Mouse (Mus musculus) heart, postnatal 4 days (tissue): ENCODE measurements around the gene Pla2g4f. TPM values are rescaled to one million over a fixed set of nuclear protein-coding genes. Genes with fewer than 3 reads are reported as not detected.

Experiments used
- DNase-seq: peaks from one replicate; pipeline ENCODE4 v3.0.0; 2021
- total RNA-seq, 2 experiments: library from RNA; stranded (reverse); gene quantifications; 2 replicates each; pipeline ENCODE4 v1.2.3; 2021

The Pla2g4f gene
- total RNA-seq, 2 experiments from 2014 or later: not detected

DNA sequence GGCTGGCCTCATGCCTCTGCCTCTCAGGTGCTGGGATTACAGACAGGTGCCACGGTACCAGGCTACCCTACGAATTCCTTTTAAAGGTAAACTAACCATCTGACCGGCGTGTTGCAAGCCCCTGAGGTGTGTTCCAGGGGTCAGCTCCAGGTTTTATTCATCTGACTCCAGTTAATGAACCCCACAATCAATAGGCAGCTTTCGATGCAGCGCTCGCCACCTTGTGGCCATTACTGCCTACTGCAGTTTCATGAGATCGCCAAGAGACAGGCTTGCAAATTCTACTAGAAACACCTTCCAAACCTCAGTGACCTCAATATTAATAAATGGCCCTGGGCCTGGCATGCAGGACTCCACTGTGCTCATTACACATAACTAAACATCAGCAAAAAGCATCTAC, 34.0 kb downstream of the Pla2g4f start:
- DNase-seq: peak; percentile 68

DNA sequence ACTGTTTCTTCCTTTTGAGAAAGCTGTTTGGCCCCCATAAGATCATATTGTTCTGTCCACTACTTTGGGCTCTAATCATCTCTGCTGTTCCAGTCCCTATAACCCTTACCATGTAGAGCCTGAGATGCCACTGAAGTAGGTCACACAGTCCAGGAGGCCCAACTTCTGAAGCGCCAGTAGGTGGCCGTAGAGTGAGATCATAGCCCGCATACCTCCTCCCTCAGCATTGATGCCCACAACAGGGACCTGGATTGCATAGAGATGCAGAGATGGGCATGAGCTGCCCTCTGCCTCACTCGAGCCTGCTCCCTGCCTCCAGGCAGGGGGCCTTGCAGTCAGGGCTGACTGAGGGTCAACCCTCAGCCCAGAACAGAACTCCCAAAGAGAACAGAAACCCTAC, 37.0 kb downstream of the Pla2g4f start:
- DNase-seq: no peak

DNA sequence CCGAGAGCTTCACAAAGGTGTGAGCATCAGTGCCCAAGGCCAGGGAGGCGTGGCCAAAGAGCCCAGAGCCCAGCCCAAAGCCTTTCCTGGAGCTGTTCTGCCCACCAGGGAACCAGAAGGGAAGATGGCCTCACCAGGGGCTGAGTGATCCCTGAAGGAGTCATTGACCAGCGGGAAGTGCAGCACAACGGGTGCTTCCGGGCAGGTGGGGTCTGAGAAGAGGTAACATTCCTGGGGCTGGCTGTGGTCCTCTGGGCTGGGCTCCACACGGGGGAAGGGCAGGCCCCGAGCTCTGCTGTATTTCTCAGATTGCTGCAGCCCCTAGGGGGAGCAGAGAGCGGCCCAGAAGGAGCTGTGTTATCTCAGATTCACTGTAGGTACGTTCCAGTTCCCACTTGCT, 45.3 kb downstream of the Pla2g4f start:
- DNase-seq: peak; percentile 20

DNA sequence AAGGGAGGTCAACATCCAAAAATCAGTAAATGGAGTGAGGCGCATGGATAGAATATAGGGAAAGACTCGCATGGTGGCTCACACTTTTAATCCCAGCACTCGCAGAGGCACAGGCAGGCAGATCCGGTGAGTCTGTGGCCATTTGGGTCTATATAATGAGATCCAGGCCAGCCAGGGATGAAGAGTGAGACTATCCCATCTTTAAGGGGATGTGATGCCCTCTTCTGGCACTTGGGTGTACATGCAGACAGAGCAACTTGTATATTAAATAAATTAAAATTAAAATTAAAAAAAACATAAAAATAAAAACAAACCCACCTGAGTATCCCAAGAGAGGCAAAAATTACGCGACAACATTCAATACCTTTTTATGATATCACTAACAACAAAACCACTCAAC, 48.4 kb downstream of the Pla2g4f start:
- DNase-seq: no peak

DNA sequence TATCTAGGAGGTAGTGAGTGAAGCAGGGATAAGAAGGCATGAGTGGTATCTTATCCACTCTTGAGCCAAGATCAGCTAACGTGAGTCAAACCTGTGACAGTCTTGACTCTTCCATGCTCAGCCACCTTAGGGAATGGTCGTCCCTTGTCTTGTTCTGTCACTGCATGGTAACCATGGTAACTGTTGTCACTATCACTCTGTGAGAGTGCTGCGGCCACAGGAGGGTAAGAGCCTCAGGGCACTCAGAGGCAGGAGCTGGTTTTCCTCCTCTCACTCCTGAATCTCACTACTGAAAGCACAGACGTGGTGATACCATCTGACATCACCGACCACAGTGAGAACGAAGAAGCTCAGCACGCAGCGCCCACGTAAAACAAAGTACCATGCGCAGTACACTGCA, 49.1 kb downstream of the Pla2g4f start:
- no peak for DNase-seq

DNA sequence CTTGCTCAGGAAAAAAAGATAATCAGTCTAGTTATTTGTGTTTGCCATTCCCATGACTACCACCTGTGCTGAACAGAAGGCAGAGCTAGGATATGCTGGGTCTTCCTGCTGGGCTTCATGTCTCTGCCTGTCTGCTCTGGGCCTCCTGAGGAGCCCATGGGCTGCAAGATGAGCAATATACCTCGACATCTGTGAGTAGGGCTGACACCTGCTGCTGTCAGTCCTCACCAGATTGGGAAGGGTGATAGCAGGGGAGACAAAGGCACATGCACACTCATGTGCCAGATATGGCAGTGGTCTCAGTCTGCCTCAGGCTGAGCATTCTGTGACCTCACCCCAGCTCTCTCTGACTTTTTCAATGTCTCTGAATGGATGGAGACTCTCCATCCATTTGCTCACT, 51.1 kb downstream of the Pla2g4f start:
- no peak for DNase-seq

DNA sequence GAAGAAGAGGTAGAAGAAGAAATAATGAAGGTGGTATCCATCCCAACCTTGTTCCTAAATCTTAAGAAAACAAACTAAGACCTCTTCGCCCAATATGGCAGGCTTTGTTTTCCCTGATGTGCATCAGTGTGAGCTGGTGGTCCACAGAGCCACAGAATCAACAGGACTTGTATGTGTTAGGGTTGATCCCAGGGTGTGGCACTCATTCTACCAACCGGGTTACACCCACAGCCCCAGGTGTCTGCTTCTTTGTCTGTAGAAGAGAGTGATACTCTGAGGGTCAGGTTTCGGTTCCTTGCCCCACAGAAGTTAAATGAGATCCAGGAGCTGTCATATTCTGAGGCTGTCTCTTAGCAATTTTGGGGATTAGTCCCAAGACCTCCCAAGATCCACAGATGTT, 52.6 kb downstream of the Pla2g4f start:
- DNase-seq: no peak

DNA sequence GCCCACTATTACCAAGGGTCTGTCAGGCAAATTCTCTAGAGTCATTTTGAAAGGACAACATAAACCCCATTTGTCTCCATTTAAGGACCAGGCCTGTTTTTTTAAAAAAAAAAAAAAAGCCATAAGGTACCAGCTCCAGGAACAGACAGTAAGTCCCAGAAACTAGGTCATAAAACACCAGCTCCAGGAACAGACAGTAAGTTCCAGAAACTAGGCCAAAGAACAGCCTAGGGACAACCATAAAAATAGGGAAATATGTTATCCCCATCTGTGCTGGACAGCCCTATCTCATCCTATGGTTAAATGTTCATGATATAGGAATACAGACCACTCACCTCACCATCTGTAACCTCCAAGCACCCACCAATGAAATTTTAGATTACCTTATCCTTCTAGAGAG, 57.7 kb downstream of the Pla2g4f start:
- DNase-seq: no peak

DNA sequence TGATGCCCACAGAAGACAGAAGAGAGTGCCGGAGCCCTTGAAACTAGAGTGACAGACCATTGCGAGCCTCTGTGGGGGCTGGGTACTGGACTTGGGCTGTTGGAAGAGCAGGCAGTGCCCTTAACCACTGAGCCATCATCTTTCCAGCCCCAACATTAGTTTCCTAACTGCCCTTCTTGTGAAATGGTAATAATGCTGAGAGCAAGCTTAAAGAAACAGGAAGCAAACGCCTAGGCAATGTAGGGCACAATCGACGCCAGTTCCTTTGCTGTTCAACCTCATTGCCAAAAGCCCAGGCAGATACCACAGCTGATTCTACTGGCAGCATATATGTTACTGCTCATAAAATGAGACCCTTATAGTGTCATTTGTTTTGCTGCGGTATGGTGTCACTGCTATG, 61.3 kb downstream of the Pla2g4f start:
- DNase-seq: no peak

Other genes with a start within 250 kb of the Pla2g4f start
- gene Ehd4, start 159.6 kb downstream of the Pla2g4f start, total RNA-seq: 100 to 1,000 TPM; 461 to 503 TPM
- 1 to 10 TPM; 3.0 to 3.8 TPM for gene Pla2g4e, start 68.8 kb downstream of the Pla2g4f start, total RNA-seq
- not detected for gene Pla2g4d, start 25.0 kb downstream of the Pla2g4f start, total RNA-seq
- gene Vps39, start 39.0 kb upstream of the Pla2g4f start, total RNA-seq: 10 to 100 TPM; 27.6 to 37.7 TPM
- gene Ganc, start 89.7 kb upstream of the Pla2g4f start, total RNA-seq: 10 to 100 TPM; 16.9 to 17.5 TPM
- 10 to 100 TPM; 21.9 to 22.7 TPM for gene Tmem87a, start 89.9 kb upstream of the Pla2g4f start, total RNA-seq
- gene Capn3, start 141.9 kb upstream of the Pla2g4f start, total RNA-seq: 1 to 10 TPM; 2.5 to 2.9 TPM
- gene Zfp106, start 249.7 kb upstream of the Pla2g4f start, total RNA-seq: 100 to 1,000 TPM; 154 to 160 TPM